Mouse (Mus musculus) lung, postnatal 0 days (tissue): Measurements from ENCODE around the gene Lmod1.

ENCODE experiments used
- CTCF ChIP-seq: IDR thresholded peaks from 2 replicates; pipeline ENCODE4 v1.5.1; 2016; ENCODE audit warnings: antibody characterized with exemption, mild to moderate bottlenecking
- EP300 ChIP-seq: IDR thresholded peaks from 2 replicates; pipeline ENCODE4 v1.6.1; 2016; ENCODE audit warnings: antibody characterized with exemption, mild to moderate bottlenecking, control low read depth

- TF ChIP-seq EP300: no peak
- no peak for TF ChIP-seq CTCF
These were observed 59.6 kb downstream of the Lmod1 start for GRCm38 (mm10) chr1:135384171-135384570.
